Comparison of ENCODE assay signal across 40 mouse cellular contexts in genomic region chr6:122545948-122546347, GRCm38 (mm10). TPM values are rescaled to one million over a fixed set of nuclear protein-coding genes. Genes with fewer than 3 reads are reported as not detected.
DNase-seq lines count a peak whose midpoint lies in the region; ATAC-seq and TF ChIP-seq lines count a peak whose summit lies in the region.
"Had no signal": no experiment of that assay in that cellular context is flagged by ENCODE, and none has a peak within 500 bp of the region (broad histone marks: within the 10 kb centered on the region; RNA-seq: fewer than 3 reads in every experiment).

No protein-coding gene starts in this region.

- peaks cover 15% of the 10 kb centered on the region for H3K4me1 ChIP-seq in limb, embryonic 12.5 days (replicated peaks)
- H3K4me1 ChIP-seq in limb, embryonic 10.5 days = peaks cover 2% of the 10 kb centered on the region; the same call in 1 of the 2 replicates
- 0 out of 2 replicates have a peak, but pooled peaks cover 3% of the 10 kb centered on the region for H3K4me1 ChIP-seq in embryonic fibroblast, embryonic 13.5 days (ENCODE audit: control insufficient read depth, insufficient read depth, low read length)
- H3K4me1 ChIP-seq: embryonic facial prominence, embryonic 10.5 days; embryonic facial prominence, embryonic 15.5 days; forebrain, embryonic 15.5 days; hindbrain, embryonic 10.5 days; hindbrain, embryonic 15.5 days; liver, embryonic 12.5 days; neural tube, embryonic 12.5 days had no signal

- 54% methylated on average over 10 of the region's 10 CpGs for WGBS in limb, embryonic 12.5 days
- 85% methylated on average over 10 of the region's 10 CpGs for WGBS in limb, embryonic 10.5 days

- no peaks in the 10 kb centered on the region for H3K36me3 ChIP-seq in limb, embryonic 12.5 days
- H3K36me3 ChIP-seq in limb, embryonic 10.5 days = no peaks in the 10 kb centered on the region
- H3K36me3 ChIP-seq: embryonic facial prominence, embryonic 10.5 days; embryonic facial prominence, embryonic 15.5 days; forebrain, embryonic 15.5 days; hindbrain, embryonic 10.5 days; hindbrain, embryonic 15.5 days; liver, embryonic 12.5 days; neural tube, embryonic 12.5 days had no signal

- no peaks in the 10 kb centered on the region for H3K9me3 ChIP-seq in limb, embryonic 12.5 days
- no peaks in the 10 kb centered on the region for H3K9me3 ChIP-seq in limb, embryonic 10.5 days (replicated peaks)
- H3K9me3 ChIP-seq: embryonic facial prominence, embryonic 10.5 days; embryonic facial prominence, embryonic 15.5 days; forebrain, embryonic 15.5 days; hindbrain, embryonic 10.5 days; hindbrain, embryonic 15.5 days; liver, embryonic 12.5 days; neural tube, embryonic 12.5 days had no signal

- TF ChIP-seq CTCF in embryonic fibroblast, embryonic 13.5 days (IDR thresholded peaks at IDR 0.05; ENCODE audit: borderline replicate concordance, insufficient read depth, low read length) = no peak

- DNase-seq in limb, embryonic 10.5 days (ENCODE audit: low spot score) = no peak
- peak; percentile 59 for DNase-seq in 3T3-L1 (ENCODE audit: low read depth, low spot score)
- DNase-seq in cerebellum, adult 11 months = no peak
- no peak for DNase-seq in spleen, postnatal 4 days (ENCODE audit: low spot score in 2 of 2)
- DNase-seq: adrenal gland, postnatal 14 days; B cell, adult 2 months; cerebellum, adult 18-20 months; cerebellum, postnatal 14 days; heart, postnatal 14 days; kidney, adult 11 months; kidney, postnatal 14 days; liver, postnatal 0 days; right cerebral cortex, adult 18-20 months; spleen, adult 18-20 months; thymus, adult 18-20 months; thymus, postnatal 25 days had no signal

- no peak for TF ChIP-seq POLR2A in embryonic fibroblast, embryonic 13.5 days (IDR thresholded peaks at IDR 0.05; ENCODE audit: low read depth, low read length)

- H3K4me3 ChIP-seq in limb, embryonic 12.5 days (replicated peaks) = no peak overlapping the region
- no peak overlapping the region for H3K4me3 ChIP-seq in limb, embryonic 10.5 days
- H3K4me3 ChIP-seq in embryonic fibroblast, embryonic 13.5 days (ENCODE audit: insufficient read depth, low read length) = no peak overlapping the region
- H3K4me3 ChIP-seq: embryonic facial prominence, embryonic 10.5 days; embryonic facial prominence, embryonic 15.5 days; forebrain, embryonic 15.5 days; hindbrain, embryonic 10.5 days; hindbrain, embryonic 15.5 days; liver, embryonic 12.5 days; neural tube, embryonic 12.5 days had no signal

- H3K27me3 ChIP-seq in limb, embryonic 12.5 days = no peaks in the 10 kb centered on the region
- H3K27me3 ChIP-seq in limb, embryonic 10.5 days (ENCODE audit: low read depth, poor library complexity, severe bottlenecking) = no peaks in the 10 kb centered on the region
- H3K27me3 ChIP-seq: embryonic facial prominence, embryonic 15.5 days; forebrain, embryonic 15.5 days; hindbrain, embryonic 15.5 days; liver, embryonic 12.5 days; neural tube, embryonic 12.5 days had no signal

- H3K9ac ChIP-seq in limb, embryonic 12.5 days (replicated peaks) = no peak overlapping the region
- H3K9ac ChIP-seq: embryonic facial prominence, embryonic 15.5 days; forebrain, embryonic 15.5 days; hindbrain, embryonic 15.5 days; liver, embryonic 12.5 days; liver, postnatal 0 days; neural tube, embryonic 12.5 days had no signal

- ATAC-seq in limb, embryonic 12.5 days (ENCODE audit: insufficient number of reproducible peaks, insufficient read depth, low FRiP score, low TSS enrichment, low read depth) = peak; percentile 77
- 0 out of 2 replicates have a peak, but pooled peaks have one; percentile 24 for ATAC-seq in megakaryocyte progenitor cell, adult 5-6 weeks (replicated peaks; ENCODE audit: poor library complexity)
- ATAC-seq: forebrain, embryonic 15.5 days; inflammation-experienced regulatory T-cells, adult 6 months; liver, embryonic 12.5 days; liver, postnatal 0 days; midbrain, embryonic 16.5 days had no signal

- peak overlapping the region; percentile 74 for H3K27ac ChIP-seq in limb, embryonic 12.5 days
- no peak overlapping the region for H3K27ac ChIP-seq in limb, embryonic 10.5 days
- H3K27ac ChIP-seq in embryonic fibroblast, embryonic 13.5 days (ENCODE audit: insufficient read depth, low read length) = peak overlapping the region; percentile 85
- H3K27ac ChIP-seq: embryonic facial prominence, embryonic 10.5 days; embryonic facial prominence, embryonic 15.5 days; forebrain, embryonic 15.5 days; hindbrain, embryonic 10.5 days; hindbrain, embryonic 15.5 days; liver, embryonic 12.5 days; macrophage; neural tube, embryonic 12.5 days; stomach, postnatal 0 days had no signal

- H3K4me2 ChIP-seq in limb, embryonic 12.5 days = peak overlapping the region; percentile 21; the same call in 1 of the 2 replicates
- H3K4me2 ChIP-seq: embryonic facial prominence, embryonic 15.5 days; forebrain, embryonic 15.5 days; hindbrain, embryonic 15.5 days; liver, embryonic 12.5 days; neural tube, embryonic 12.5 days had no signal

RNA-seq across cellular contexts. Expression of gene Aicda, which starts 7.7 kb away (rescaled TPM):
- 0.34 and 0.36 TPM in 2 replicates for polyA plus RNA-seq in limb, embryonic 12.5 days (2016; fragmentation: Nextera tagmentation; extraction: Ambion mirVana)
- polyA plus RNA-seq in limb, embryonic 10.5 days (2016; fragmentation: Nextera tagmentation; extraction: Ambion mirVana) = 0.28 TPM in 1 of 2 replicates, not detected in the other
- polyA plus RNA-seq in embryonic fibroblast, embryonic 13.5 days (2011; ENCODE audit: insufficient read length, low read depth, missing spikeins) = not detected in 2 replicates
- total RNA-seq in megakaryocyte progenitor cell, adult 5-6 weeks (2015) = not detected in 2 replicates
- total RNA-seq in megakaryocyte progenitor cell, adult 5-6 weeks (2017) = not detected in 2 replicates
- total RNA-seq: adrenal gland, postnatal 14 days; gastrocnemius, adult 18-20 months; granulocyte monocyte progenitor cell, adult 5-6 weeks; heart, postnatal 14 days; layer of hippocampus, adult 18-20 months; layer of hippocampus, postnatal 10 days; left cerebral cortex, adult 18-20 months; left cerebral cortex, postnatal 25 days had no signal
- polyA plus RNA-seq: embryonic facial prominence, embryonic 15.5 days; frontal cortex, adult 2 months; heart, embryonic 14.5 days; hindbrain, embryonic 10.5 days; kidney, embryonic 14.5 days; liver, embryonic 12.5 days; liver, postnatal 0 days; lung, embryonic 16.5 days; stomach, postnatal 0 days had no signal

RNA-seq across cellular contexts. Expression of gene Mfap5, which starts 40.3 kb away (rescaled TPM):
- 1.2 and 2.1 TPM in 2 replicates for polyA plus RNA-seq in limb, embryonic 12.5 days (2016; fragmentation: Nextera tagmentation; extraction: Ambion mirVana)
- polyA plus RNA-seq in limb, embryonic 10.5 days (2016; fragmentation: Nextera tagmentation; extraction: Ambion mirVana) = 0.30 and 0.51 TPM in 2 replicates
- 66.5 and 67.6 TPM in 2 replicates for polyA plus RNA-seq in embryonic fibroblast, embryonic 13.5 days (2011; ENCODE audit: insufficient read length, low read depth, missing spikeins)
- not detected in 2 replicates for total RNA-seq in megakaryocyte progenitor cell, adult 5-6 weeks (2015)
- total RNA-seq in megakaryocyte progenitor cell, adult 5-6 weeks (2017) = not detected in 2 replicates
- total RNA-seq: granulocyte monocyte progenitor cell, adult 5-6 weeks; layer of hippocampus, adult 18-20 months had no signal
- polyA plus RNA-seq: inflammation-experienced regulatory T-cells, adult 6 months; macrophage had no signal

RNA-seq across cellular contexts. Expression of gene Rimklb, which starts 47.4 kb away (rescaled TPM):
- 52.6 and 57.0 TPM in 2 replicates for polyA plus RNA-seq in limb, embryonic 12.5 days (2016; fragmentation: Nextera tagmentation; extraction: Ambion mirVana)
- polyA plus RNA-seq in limb, embryonic 10.5 days (2016; fragmentation: Nextera tagmentation; extraction: Ambion mirVana) = 39.4 and 49.3 TPM in 2 replicates
- 0.97 and 1.3 TPM in 2 replicates for polyA plus RNA-seq in embryonic fibroblast, embryonic 13.5 days (2011; ENCODE audit: insufficient read length, low read depth, missing spikeins)
- not detected in 2 replicates for total RNA-seq in megakaryocyte progenitor cell, adult 5-6 weeks (2015)
- total RNA-seq in megakaryocyte progenitor cell, adult 5-6 weeks (2017) = not detected in 2 replicates
- total RNA-seq: granulocyte monocyte progenitor cell, adult 5-6 weeks had no signal
- polyA plus RNA-seq: liver, postnatal 0 days; macrophage had no signal

RNA-seq across cellular contexts. Expression of gene Apobec1, which starts 56.3 kb away (rescaled TPM):
- 1.2 and 2.6 TPM in 2 replicates for polyA plus RNA-seq in limb, embryonic 12.5 days (2016; fragmentation: Nextera tagmentation; extraction: Ambion mirVana)
- 0.63 and 1.5 TPM in 2 replicates for polyA plus RNA-seq in limb, embryonic 10.5 days (2016; fragmentation: Nextera tagmentation; extraction: Ambion mirVana)
- 7.4 and 9.4 TPM in 2 replicates for polyA plus RNA-seq in embryonic fibroblast, embryonic 13.5 days (2011; ENCODE audit: insufficient read length, low read depth, missing spikeins)
- 23.6 and 23.7 TPM in 2 replicates for total RNA-seq in megakaryocyte progenitor cell, adult 5-6 weeks (2015)
- total RNA-seq in megakaryocyte progenitor cell, adult 5-6 weeks (2017) = 15.0 and 16.7 TPM in 2 replicates

Comparison
In these comparisons a context has a peak if more than half of its experiments do, and no peak if none do; other contexts are left out.
1. RNA of gene Mfap5, which starts 40.3 kb away (polyA plus RNA-seq): 66.5 to 67.6 TPM in embryonic fibroblast, embryonic 13.5 days; 1.2 to 2.1 TPM in limb, embryonic 12.5 days and 0.30 to 0.51 TPM in limb, embryonic 10.5 days; every median in the first group is over 10 times any median in the second.
2. RNA of gene Rimklb, which starts 47.4 kb away (polyA plus RNA-seq): 52.6 to 57.0 TPM in limb, embryonic 12.5 days and 39.4 to 49.3 TPM in limb, embryonic 10.5 days; 0.97 to 1.3 TPM in embryonic fibroblast, embryonic 13.5 days; every median in the first group is over 10 times any median in the second.